Mouse (Mus musculus): ENCODE measurements around the gene Rps6kb2. TPM values are rescaled to one million over a fixed set of nuclear protein-coding genes. Genes with fewer than 3 reads are reported as not detected.

The Rps6kb2 gene
- polyA plus RNA-seq, 1 experiment, result 35.9 TPM

- Histone ChIP-seq H3K4me3 (ENCODE audit: insufficient read depth, low read length) (no peak overlapping the region), H3K4me1 (ENCODE audit: control insufficient read depth, insufficient read depth, low read length) (no peaks in the 10 kb centered on the region), H3K27ac (ENCODE audit: insufficient read depth, low read length) (no peak overlapping the region)
- no peak for TF ChIP-seq CTCF (IDR thresholded peaks at IDR 0.05; ENCODE audit: borderline replicate concordance, insufficient read depth, low read length)
- no peak for TF ChIP-seq POLR2A (IDR thresholded peaks at IDR 0.05; ENCODE audit: low read depth, low read length)
Observed at GRCm38 (mm10) chr19:4156771-4157170, 6.4 kb downstream of the Rps6kb2 start.

GRCm38 (mm10) chr19:4156073-4156579 lies 7.0 kb downstream of the Rps6kb2 start:
- no peak for TF ChIP-seq CTCF (IDR thresholded peaks at IDR 0.05; ENCODE audit: borderline replicate concordance, insufficient read depth, low read length)
- TF ChIP-seq POLR2A (IDR thresholded peaks at IDR 0.05; ENCODE audit: low read depth, low read length), result no peak
- no peak overlapping the region for H3K4me3 ChIP-seq (ENCODE audit: insufficient read depth, low read length)
- no peak overlapping the region for H3K27ac ChIP-seq (ENCODE audit: insufficient read depth, low read length)
- H3K4me1 ChIP-seq (ENCODE audit: control insufficient read depth, insufficient read depth, low read length), result no peaks in the 10 kb centered on the region

- Histone ChIP-seq H3K4me1 (ENCODE audit: control insufficient read depth, insufficient read depth, low read length) (no peaks in the 10 kb centered on the region), H3K27ac (ENCODE audit: insufficient read depth, low read length) (no peak overlapping the region), H3K4me3 (ENCODE audit: insufficient read depth, low read length) (no peak overlapping the region)
- TF ChIP-seq POLR2A (IDR thresholded peaks at IDR 0.05; ENCODE audit: low read depth, low read length) (no peak), CTCF (IDR thresholded peaks at IDR 0.05; ENCODE audit: borderline replicate concordance, insufficient read depth, low read length) (no peak)
Observed at GRCm38 (mm10) chr19:4155223-4156072, 7.7 kb downstream of the Rps6kb2 start.

- H3K27ac ChIP-seq (ENCODE audit: insufficient read depth, low read length), result no peak overlapping the region
Observed at GRCm38 (mm10) chr19:4154437-4155222, 8.5 kb downstream of the Rps6kb2 start.

GRCm38 (mm10) chr19:4153232-4153654 lies 9.9 kb downstream of the Rps6kb2 start, which contains the start of gene Ptprcap:
Ptprcap (plus strand) TSS chr19:4153604.
- Histone ChIP-seq H3K4me3 (ENCODE audit: insufficient read depth, low read length) (no peak within 1 kb of the TSS), H3K4me1 (ENCODE audit: control insufficient read depth, insufficient read depth, low read length) (no peaks in the 10 kb centered on the region), H3K27ac (ENCODE audit: insufficient read depth, low read length) (no peak within 1 kb of the TSS)
- TF ChIP-seq POLR2A (IDR thresholded peaks at IDR 0.05; ENCODE audit: low read depth, low read length) (0 out of 2 replicates have a peak, but pooled peaks have one; percentile 11), CTCF (IDR thresholded peaks at IDR 0.05; ENCODE audit: borderline replicate concordance, insufficient read depth, low read length) (no peak)

More at GRCm38 (mm10) chr19:4154437-4155222, 8.5 kb downstream of the Rps6kb2 start:
- no peaks in the 10 kb centered on the region for H3K4me1 ChIP-seq (ENCODE audit: control insufficient read depth, insufficient read depth, low read length)
- TF ChIP-seq CTCF (IDR thresholded peaks at IDR 0.05; ENCODE audit: borderline replicate concordance, insufficient read depth, low read length), result no peak
- no peak for TF ChIP-seq POLR2A (IDR thresholded peaks at IDR 0.05; ENCODE audit: low read depth, low read length)
- H3K4me3 ChIP-seq (ENCODE audit: insufficient read depth, low read length), result no peak overlapping the region

GRCm38 (mm10) chr19:4152445-4153231 lies 10.5 kb downstream of the Rps6kb2 start:
- no peak overlapping the region for H3K27ac ChIP-seq (ENCODE audit: insufficient read depth, low read length)
- TF ChIP-seq POLR2A (IDR thresholded peaks at IDR 0.05; ENCODE audit: low read depth, low read length), result 0 out of 2 replicates have a peak, but pooled peaks have one; percentile 29
- TF ChIP-seq CTCF (IDR thresholded peaks at IDR 0.05; ENCODE audit: borderline replicate concordance, insufficient read depth, low read length), result no peak
- H3K4me3 ChIP-seq (ENCODE audit: insufficient read depth, low read length), result no peak overlapping the region
- no peaks in the 10 kb centered on the region for H3K4me1 ChIP-seq (ENCODE audit: control insufficient read depth, insufficient read depth, low read length)

- no peaks in the 10 kb centered on the region for H3K4me1 ChIP-seq (ENCODE audit: control insufficient read depth, insufficient read depth, low read length)
- H3K27ac ChIP-seq (ENCODE audit: insufficient read depth, low read length), result no peak overlapping the region
- TF ChIP-seq CTCF (IDR thresholded peaks at IDR 0.05; ENCODE audit: borderline replicate concordance, insufficient read depth, low read length), result no peak
- TF ChIP-seq POLR2A (IDR thresholded peaks at IDR 0.05; ENCODE audit: low read depth, low read length), result no peak
Observed at GRCm38 (mm10) chr19:4151898-4152297, 11.3 kb downstream of the Rps6kb2 start.

GRCm38 (mm10) chr19:4151488-4151860 lies 11.7 kb downstream of the Rps6kb2 start:
- no peaks in the 10 kb centered on the region for H3K4me1 ChIP-seq (ENCODE audit: control insufficient read depth, insufficient read depth, low read length)
- no peak overlapping the region for H3K4me3 ChIP-seq (ENCODE audit: insufficient read depth, low read length)
- TF ChIP-seq POLR2A (IDR thresholded peaks at IDR 0.05; ENCODE audit: low read depth, low read length), result no peak
- TF ChIP-seq CTCF (IDR thresholded peaks at IDR 0.05; ENCODE audit: borderline replicate concordance, insufficient read depth, low read length), result no peak
- H3K27ac ChIP-seq (ENCODE audit: insufficient read depth, low read length), result no peak overlapping the region

More at GRCm38 (mm10) chr19:4151898-4152297, 11.3 kb downstream of the Rps6kb2 start:
- H3K4me3 ChIP-seq (ENCODE audit: insufficient read depth, low read length), result no peak overlapping the region
